Mouse (Mus musculus) heart, adult 2 months (tissue): ENCODE data around the gene Nle1.

Source experiments
- CTCF ChIP-seq: fragments of 200-600 bp; IDR thresholded peaks from 2 replicates; pipeline ENCODE4 v1.8.1; 2022; ENCODE audit warnings: antibody characterized with exemption, mild to moderate bottlenecking, moderate library complexity
- EP300 ChIP-seq: fragments of 200-500 bp; IDR thresholded peaks from 2 replicates; pipeline ENCODE4 v1.6.1; 2011; ENCODE audit warnings: low read depth, low read length, control low read depth; ENCODE audit not compliant: insufficient read depth

DNA sequence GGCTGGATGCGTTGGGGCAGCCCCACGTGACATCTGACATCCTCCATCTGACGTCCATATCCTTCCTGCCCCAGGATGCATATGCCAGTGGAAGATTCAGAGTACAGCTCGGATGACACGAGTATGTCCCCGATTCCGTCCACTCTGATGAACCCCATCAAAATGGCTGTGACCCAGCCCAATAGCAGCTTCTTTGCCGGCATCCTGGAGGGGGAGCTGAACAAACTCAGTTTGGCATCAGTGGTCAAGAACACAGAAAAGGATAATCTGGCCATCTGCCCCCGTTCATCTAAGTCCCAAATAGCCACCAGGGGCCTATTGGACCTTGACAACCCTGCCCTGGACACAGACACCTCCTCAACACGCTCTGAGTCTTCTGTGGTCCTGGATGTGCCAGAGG lies 10.7 kb downstream of the Nle1 start:
- TF ChIP-seq EP300: no peak
- TF ChIP-seq CTCF: no peak
